Mouse (Mus musculus) liver, postnatal 0 days (tissue): ENCODE measurements around the gene Gsap.

Experiments used
- CTCF ChIP-seq: sonication (generic); IDR thresholded peaks from 2 replicates; pipeline ENCODE4 v1.5.1; 2016; ENCODE audit warnings: antibody characterized with exemption, low read depth
- EP300 ChIP-seq: IDR thresholded peaks from 2 replicates; pipeline ENCODE4 v1.6.1; 2016; ENCODE audit warnings: antibody characterized with exemption, low read depth, mild to moderate bottlenecking

- TF ChIP-seq CTCF (no peak), EP300 (no peak)
Observed at GRCm38 (mm10) chr5:21270756-21271155, 84.7 kb downstream of the Gsap start.
